Mouse (Mus musculus) heart, embryonic 14.5 days (tissue): Measurements from ENCODE around the gene Gm20883. TPM values are rescaled to one million over a fixed set of nuclear protein-coding genes. Genes with fewer than 3 reads are reported as not detected.
"Not testable (repeated sequence)": the region's sequence is repeated elsewhere in the genome, so short reads cannot be mapped to it uniquely, and the experiment has no call there.

Experiments
- ATAC-seq: fragments of 200-750 bp; cut with Nextera tagmentation; 2 replicates; pipeline ENCODE4 v1.8.0; 2017; ENCODE audit warnings: low read depth, moderate TSS enrichment; ENCODE audit not compliant: insufficient number of reproducible peaks, insufficient read depth, low FRiP score
- H3K27ac ChIP-seq, 2 experiments: fragments of 200-500 bp in 1 of 2; fragments of 300-500 bp in 1 of 2; sonication (generic) in 1 of 2; replicated peaks in 1 of 2; 2 replicates each; pipeline ENCODE4 v1.5.1; 2012 to 2014; ENCODE audit warnings: low read depth in 2 of 2, low read length in 2 of 2, control low read depth in 1 of 2, mild to moderate bottlenecking in 1 of 2, mixed read lengths in 1 of 2; ENCODE audit not compliant: control insufficient read depth in 1 of 2, insufficient read depth in 1 of 2
- H3K27me3 ChIP-seq: fragments of 300-500 bp; sonication (generic); 2 replicates; pipeline ENCODE4 v1.6.1; 2014; ENCODE audit warnings: mild to moderate bottlenecking, low read length, control low read depth; ENCODE audit not compliant: control insufficient read depth, insufficient read depth
- H3K36me3 ChIP-seq: fragments of 300-500 bp; sonication (generic); 2 replicates; pipeline ENCODE4 v1.6.1; 2014; ENCODE audit warnings: mild to moderate bottlenecking, control low read depth, low read length, mixed read lengths; ENCODE audit not compliant: control insufficient read depth, insufficient read depth
- H3K4me1 ChIP-seq, 2 experiments: fragments of 200-500 bp in 1 of 2; fragments of 300-500 bp in 1 of 2; sonication (generic) in 1 of 2; 2 replicates each; pipeline ENCODE4 v1.6.1; 2012 to 2014; ENCODE audit warnings: low read length in 2 of 2, control low read depth in 1 of 2, mixed read lengths in 1 of 2; ENCODE audit not compliant: control insufficient read depth in 2 of 2, insufficient read depth in 2 of 2
- H3K4me2 ChIP-seq: fragments of 300-500 bp; sonication (generic); 2 replicates; pipeline ENCODE4 v1.6.1; 2014; ENCODE audit warnings: mild to moderate bottlenecking, low read length
- H3K4me3 ChIP-seq, 2 experiments: fragments of 200-500 bp in 1 of 2; fragments of 300-500 bp in 1 of 2; sonication (generic) in 1 of 2; 2 replicates each; pipeline ENCODE4 v1.5.1; 2012 to 2014; ENCODE audit warnings: low read length in 2 of 2, mild to moderate bottlenecking in 2 of 2, control low read depth in 1 of 2, low read depth in 1 of 2, moderate library complexity in 1 of 2; ENCODE audit not compliant: control insufficient read depth in 1 of 2, insufficient read depth in 1 of 2
- H3K9ac ChIP-seq: fragments of 300-500 bp; sonication (generic); 2 replicates; pipeline ENCODE4 v1.6.1; 2014; ENCODE audit warnings: mild to moderate bottlenecking, low read length
- H3K9me3 ChIP-seq: fragments of 300-500 bp; sonication (generic); 2 replicates; pipeline ENCODE4 v1.6.1; 2016; ENCODE audit warnings: low read length, control low read depth; ENCODE audit not compliant: control insufficient read depth
- WGBS: fragments of 180-500 bp; shearing (Covaris S2); extraction: QIAGEN DNeasy Blood & Tissue Kit; methylation state at CpG from one replicate; pipeline ENCODE4 v1.1.7; 2014; 5-methylcytosine and 5-hydroxymethylcytosine counted together
- polyA plus RNA-seq: library from polyadenylated mRNA; unstranded; fragments of >200 nt; fragmentation: Nextera tagmentation; extraction: Ambion mirVana; gene quantifications from 2 replicates; pipeline ENCODE4 v1.2.1, GENCODE M21; 2014

Gene Gm20883
- not detected in 2 replicates for polyA plus RNA-seq

- H3K27ac ChIP-seq, ATAC-seq, H3K36me3 ChIP-seq, H3K4me2 ChIP-seq, H3K4me1 ChIP-seq, H3K4me3 ChIP-seq, H3K9ac ChIP-seq, H3K27me3 ChIP-seq, H3K9me3 ChIP-seq: not testable (repeated sequence)
- WGBS, result no CpG with 5 or more reads among the region's 6 CpGs
These were observed at the start of gene Gm20883 for GRCm38 (mm10) chrY:50607951-50608350. TSS of gene Gm20883 (plus strand) at chrY:50608251.
